Mouse (Mus musculus) layer of hippocampus, adult 18-20 months (tissue): ENCODE measurements at regions not wholly inside any gene's neighbourhood (a gene's known extent, or its start where the extent isn't known, plus 50 kb on each side); places are given as distances from the start of the nearest gene placed in this dataset.

Experiments
- DNase-seq, 2 experiments: peaks; one replicate each; pipeline ENCODE4 v3.0.0; 2022; ENCODE audit warnings: low spot score in 2 of 2

DNA sequence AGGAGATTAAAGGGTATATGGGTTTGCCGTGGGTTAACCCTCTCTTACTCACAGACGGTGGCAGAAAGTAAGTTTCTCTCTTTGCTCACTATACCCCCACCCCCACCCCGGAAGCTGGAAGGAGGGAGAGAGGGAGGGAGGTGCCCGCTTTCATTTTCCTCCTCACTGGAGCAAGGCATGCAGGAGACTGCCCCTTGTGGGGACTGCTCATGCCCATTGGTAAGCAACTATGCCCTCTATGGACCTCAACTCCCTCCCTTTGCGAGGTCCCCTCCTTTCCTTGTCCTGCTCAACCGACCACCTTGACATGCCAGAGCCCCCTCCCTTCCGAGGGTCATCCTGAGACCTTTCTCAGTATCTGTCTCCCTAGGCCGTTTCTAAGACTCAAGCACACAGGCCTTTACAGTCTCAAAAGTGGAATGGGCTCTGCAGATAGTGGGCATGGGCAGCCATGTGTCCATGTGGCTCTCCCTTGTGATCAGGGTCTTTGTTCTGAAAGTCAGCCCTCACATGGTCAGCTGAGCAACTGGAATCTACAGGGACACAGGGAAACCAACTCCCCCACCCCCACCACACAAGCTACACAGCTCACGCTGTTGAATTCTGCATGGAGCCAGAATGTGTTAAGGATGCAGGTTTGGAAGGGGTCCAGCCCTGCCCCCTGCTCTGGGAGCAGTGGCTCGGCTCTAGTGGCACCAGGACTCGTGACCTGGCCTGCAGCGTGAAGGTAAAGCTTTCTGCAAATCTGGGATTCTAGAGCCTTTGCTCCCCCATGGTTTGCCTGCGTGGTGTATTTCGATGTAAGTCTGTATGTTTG, 116.8 kb upstream of the A530016L24Rik start:
- DNase-seq: no peak

DNA sequence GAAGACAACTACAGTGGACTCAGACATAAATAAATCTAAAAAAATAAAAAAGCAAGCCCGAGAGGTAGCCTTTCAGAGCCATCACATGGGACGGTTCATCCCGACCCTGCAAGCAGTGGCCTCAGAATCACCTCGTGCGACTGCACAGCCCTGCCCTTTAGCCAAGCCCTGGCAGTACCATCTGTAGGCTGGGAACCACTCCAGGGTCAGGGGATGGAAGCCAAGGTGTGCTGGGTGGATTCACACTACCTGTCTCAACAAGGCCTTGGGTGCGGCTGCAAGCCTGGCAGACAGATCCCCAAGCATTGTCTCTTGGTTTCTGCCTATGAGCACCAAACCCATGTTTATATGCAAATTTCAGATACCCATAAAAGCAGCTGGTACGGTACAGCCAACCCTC, 115.3 kb upstream of the A530016L24Rik start:
- no peak for DNase-seq

DNA sequence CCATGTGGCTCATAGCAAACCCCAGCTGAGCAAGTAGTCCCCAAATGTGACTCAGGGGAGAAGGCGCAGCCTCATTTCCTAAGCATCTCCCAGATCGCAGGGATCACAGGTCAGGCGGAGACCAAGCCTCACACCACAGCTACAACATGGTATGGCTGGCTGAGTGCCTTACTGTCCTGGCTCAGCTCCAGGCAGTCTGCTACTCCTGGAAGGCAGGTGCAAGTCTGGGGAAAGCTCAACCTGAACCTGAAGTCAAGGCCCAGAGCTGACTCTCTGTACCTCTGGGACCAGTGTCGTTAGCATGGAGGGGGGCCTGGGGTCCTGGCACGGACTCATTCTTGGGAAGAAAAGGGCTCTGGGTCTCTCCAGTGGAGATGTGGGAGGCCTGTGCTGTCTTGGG, 113.0 kb upstream of the A530016L24Rik start:
- DNase-seq: no peak

DNA sequence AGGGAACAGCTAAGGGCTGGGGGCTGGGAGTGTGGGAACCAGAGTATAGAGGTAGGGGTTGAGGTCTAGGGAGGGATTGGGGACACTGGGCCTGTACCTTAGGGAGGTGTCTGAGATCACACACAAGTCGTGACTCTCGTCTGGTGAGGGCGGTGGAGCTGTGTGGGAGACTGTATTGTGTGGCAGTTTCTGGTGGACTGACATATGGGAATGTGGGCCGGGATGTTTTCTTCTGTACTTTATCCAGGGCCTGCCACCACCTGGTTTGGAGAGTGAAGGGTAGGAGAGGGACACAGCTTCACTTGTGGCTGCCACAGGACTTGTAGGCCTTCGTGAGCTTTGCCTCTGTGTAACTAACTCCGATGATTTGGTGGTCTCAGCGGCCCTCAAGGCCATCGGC, 112.5 kb upstream of the A530016L24Rik start:
- DNase-seq: no peak

DNA sequence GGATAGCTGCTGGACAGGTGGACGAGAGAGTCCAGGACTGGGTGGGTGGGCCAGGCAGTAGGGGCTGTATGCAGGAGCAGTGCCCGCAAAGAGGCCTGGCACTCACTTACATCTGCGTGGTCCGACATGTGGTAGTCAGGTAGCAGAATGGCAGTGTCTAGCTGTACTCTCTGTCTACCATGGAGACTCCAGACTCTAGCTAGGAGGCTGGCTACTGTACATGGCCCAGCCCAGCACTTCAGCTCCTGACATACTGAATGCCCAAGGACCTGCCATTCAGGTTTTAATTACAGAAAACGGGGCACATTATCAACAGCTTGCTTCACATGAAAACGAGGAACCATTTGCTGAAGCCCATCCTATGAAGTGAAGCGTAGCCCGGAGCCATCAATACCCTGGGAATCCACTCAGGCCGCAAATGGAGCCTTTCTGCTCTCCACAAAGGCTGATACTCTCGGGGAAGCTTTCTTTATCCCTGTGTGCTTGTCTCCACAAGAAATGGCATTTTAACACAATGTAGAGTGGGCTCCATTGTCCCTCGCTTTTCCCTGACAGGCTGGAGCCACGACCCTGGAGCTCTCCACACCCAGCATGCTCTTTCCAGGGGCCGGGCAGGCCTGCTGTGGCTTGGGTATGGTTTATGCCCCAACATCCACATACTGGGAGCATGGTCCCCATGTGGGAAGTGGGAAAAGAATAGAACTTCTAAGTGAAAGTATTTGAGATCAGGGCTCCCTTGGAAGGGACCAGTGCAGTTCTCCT, 110.6 kb upstream of the A530016L24Rik start:
- no peak for DNase-seq

DNA sequence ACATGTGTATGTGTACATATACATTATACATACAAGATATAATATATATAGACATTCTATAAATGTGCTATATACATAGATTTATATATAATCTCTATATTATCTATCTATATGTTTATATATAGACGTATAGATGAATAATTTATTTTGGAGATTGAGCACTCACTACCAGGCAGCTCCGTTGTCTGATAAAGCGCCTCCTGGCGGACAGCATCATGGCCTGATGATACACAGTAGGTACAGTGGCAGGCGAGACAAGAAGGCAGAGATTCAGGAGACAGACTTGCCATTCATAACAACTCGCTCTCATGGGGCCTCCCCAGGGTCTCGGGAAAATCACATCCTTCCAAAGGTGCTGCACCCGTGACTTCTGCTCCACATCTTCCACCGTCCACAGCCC, 101.4 kb upstream of the A530016L24Rik start:
- no peak for DNase-seq

DNA sequence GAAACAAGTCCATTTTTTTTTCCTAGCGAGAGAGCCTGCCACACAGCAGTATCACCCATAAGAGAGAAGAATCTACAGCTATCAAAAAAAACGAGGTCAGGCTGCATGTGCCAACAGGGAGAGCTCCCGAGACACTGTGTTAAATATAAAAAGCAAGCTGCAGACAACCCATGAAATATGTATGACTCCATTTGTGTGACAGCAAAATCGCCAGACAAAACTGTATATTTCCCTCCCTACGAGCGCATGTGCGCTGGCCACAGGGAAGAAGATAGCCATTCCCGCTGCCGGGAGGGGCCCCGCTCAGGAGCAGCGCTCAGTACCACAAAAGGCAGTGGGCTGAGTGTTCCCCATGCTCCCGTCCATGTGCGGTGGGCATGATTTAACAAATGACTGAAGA, 93.3 kb upstream of the A530016L24Rik start:
- DNase-seq: no peak

DNA sequence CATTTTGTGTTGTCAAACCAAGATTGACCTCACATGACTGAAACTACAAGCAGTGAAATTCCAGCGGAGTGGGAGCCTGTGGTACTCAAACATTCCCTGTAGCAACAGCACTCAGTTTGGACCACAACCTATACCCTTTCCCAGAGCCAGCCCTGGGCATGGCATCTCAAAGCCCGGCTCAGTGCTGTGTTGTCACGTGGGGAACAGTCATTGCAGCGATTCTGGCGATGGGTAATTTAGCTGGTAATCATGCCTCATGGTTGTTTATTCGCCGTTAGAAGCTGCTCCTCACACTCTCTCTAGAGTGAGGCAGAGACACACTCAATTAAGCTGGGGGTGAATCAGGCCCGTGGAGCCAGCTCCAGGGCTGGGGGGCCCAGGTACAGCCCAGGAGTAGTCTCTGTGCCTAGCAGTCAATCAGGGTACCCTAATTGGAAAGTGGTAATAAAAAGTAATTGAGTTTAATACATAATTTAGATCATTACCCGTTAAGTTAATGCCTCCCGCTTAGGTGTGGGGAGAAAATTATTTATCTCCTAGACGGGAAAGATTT, 85.5 kb upstream of the A530016L24Rik start:
- DNase-seq: no peak

DNA sequence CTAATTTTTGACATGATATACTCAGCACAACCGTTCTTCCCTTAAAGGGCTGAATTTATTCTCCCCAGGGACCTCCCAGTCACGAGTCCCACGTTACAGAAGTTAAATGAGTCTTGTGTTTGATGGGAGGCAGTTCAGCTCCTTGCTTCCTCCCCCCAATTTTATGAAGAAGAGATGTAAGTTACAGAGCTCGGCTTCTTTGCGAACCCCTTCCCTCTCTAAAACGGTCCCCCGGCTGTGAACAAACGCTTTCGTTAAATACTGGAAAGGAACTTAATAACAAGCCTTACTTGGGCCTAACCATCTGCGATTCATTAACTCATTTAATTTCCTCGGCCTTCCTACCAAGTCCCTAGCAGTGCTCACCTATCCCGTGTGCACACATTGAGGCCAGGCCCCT, 84.9 kb upstream of the A530016L24Rik start:
- no peak for DNase-seq

DNA sequence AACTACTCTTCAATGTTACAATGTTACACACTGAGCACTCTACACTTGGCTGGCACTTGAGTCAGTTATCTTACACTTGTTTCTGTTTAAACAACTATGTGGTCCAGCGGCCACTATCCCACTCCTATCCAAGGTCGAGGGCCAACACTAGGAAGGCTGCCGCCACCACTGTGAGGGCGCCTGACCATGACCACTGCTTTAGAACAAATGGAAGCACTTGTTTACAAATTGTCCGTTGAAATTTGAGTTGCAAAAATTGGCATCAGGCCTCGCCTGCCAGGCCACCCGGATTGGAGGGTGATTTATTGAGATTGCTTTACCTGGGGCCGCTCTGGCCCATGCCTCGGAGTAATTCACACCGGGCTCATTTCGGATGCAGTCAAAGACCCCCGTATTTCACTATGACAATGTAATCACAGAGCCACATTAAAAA, 83.5 kb upstream of the A530016L24Rik start:
- no peak for DNase-seq

DNA sequence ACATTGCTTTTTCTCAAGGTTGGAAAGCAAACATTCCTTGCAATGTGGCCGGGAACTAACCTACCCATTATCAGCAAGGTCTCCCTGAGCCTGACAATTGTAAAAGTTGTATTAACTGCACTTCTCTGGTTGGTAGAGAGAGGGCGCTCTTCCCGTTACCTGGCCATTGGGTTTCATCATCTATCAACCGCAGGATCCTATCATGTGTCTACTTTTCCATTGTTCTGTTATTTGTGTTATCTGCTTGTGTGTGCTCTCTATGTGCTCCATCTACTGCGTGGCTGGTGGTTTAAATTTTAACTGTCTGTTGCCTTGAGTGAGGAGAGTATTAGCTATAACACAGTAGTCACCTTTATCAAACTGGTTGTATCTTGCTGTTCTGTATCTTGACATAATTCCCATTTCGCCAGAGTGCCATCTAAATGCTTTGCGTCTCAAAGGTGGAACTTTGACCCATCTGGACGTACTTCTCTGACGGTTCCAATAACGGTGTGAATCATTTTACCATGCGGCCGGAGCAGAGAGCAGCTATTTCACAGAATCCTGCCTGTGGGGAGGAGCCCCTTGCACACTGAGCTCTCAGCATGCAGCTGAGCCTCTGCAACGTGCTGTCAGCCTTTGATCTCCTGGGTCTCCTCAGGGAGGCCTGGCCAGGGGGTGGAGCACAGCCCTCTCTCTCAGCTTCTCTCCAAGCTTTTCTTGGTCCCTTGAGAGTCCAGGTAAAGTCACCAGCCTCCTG, 77.5 kb upstream of the A530016L24Rik start:
- DNase-seq: peak in 1 of 2 experiments; percentile 21

DNA sequence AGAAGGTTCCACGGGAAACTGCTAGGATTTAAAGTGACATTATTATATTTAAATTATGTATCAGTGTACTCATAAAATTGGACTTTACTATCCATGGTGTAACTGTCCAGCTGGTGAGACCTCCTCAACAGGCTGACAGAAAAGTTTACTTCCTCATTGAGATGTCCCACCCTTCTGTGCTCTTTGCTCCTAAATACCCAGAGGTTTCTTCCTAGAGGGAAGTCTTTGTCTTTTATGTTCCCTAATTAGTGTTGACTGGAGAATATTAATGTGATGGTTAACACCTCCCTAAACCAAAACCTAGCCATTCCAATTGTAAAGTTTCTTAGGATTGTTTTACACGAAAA, 76.9 kb upstream of the A530016L24Rik start:
- no peak for DNase-seq

DNA sequence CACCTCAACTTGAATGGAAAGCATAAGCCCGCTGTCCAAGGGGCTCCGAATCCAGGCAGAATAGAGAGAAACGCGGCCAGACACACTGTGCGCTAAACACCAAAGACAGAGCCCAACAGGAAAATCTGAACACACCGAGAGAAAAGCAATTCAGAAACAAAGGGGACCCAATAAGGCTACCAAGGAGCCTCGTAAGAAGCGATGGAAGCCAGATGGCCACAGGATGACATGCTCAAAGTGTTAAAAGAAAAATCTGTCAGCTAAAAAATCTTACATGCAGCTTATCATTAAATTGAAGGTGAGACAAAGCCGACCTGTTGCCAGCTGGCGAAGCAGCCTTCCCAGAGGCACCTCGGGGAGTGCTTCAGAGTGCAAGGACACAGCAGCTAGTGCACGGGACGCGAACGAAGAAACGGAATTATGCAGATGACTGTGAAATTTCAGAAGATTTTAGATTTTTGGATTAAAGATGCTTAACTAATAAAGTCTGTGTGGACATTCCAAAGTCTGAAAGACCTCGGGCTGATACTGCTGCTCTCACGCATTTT, 73.2 kb upstream of the A530016L24Rik start:
- no peak for DNase-seq

DNA sequence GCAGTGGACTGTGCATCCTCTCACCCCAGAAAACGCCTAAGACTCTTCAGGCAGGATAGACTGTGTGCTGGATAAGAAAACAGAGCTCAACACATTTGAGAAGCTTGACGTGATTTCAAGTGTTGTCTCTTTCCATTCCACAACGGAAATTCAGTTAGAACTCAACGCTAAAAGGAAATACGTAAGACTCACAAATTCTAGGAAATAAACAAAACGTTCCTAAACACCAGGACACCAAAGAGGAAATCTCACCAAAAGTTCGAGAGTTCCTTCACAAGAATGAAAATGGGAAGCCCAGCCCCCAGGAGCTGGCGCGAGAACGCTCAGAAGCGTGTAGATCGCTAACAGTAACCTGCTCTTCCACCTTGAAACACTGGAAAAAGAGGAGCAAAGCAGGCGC, 72.7 kb upstream of the A530016L24Rik start:
- DNase-seq: no peak

DNA sequence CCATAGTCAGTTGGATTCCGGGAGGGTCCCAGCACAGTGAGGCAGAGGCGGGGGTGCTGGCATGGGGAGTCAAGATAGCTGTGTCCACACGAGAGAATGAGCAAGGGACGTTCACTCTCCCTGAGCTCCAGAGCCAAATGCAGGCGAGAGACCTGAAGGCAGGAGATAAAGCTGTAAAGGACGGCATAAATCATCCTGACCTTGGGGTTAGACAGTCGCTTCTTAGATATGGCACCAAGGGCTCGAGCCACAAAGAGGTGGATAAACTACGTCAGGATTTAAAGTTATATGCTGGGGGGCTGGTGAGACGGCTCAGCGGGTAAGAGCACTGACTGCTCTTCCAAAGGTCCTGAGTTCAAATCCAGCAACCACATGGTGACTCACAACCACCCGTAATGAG, 70.6 kb upstream of the A530016L24Rik start:
- no peak for DNase-seq

DNA sequence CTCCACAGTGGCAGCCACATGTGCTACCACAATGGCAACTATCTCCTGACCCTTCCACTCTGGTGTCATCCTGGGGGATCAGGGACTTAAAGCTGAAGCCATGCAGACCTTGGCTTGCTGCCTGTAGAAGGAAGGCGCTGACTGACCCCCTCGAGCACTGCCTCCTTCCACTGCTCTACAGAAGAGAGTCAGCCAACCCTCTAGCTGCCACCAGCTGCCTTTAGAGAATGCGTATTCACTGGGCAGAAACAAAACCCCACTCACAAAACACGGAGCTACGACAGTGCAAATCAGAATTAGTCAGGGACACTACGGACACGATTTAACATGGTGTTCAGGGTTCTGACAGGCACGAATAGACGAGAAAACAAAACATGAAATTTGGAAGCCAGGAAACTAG, 67.1 kb upstream of the A530016L24Rik start:
- DNase-seq: no peak

DNA sequence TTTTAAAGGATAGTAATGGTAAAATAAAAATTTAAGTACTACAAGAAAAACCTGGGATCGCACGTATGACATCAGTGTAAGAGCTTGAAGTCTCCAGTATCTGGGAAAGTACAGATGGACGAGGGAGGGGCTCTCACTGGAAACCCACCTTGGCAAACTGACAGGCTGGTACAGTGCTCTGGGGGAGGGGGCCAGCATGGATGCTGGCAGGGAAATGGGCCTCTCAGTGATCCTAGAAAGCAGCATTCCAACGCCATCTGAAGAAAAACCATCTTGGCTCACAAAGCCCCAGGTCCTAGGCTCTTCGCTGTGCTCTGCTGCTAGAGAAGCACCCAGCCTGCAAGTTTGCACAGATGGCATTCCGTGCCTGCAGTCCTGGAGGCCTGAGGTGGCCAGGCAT, 65.1 kb upstream of the A530016L24Rik start:
- DNase-seq: no peak

DNA sequence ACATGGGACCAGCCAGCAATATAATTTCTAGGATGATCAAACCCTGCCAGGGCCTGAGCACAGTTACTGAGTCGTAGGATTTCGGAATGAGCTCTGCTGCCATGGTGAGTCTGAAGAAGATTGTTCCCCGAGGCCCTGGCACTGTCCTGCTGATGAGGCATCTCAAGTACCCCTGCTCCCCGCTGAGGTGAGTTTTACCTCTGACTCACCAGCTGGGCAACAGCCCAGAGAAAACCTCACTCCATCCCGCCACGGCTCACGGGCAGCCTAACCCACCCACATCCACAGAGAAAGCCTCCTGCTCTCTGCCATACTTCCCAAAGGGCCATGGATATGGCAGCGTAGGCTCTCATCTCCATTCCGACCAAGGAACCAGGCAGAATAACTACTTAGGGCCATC, 62.6 kb upstream of the A530016L24Rik start:
- no peak for DNase-seq

DNA sequence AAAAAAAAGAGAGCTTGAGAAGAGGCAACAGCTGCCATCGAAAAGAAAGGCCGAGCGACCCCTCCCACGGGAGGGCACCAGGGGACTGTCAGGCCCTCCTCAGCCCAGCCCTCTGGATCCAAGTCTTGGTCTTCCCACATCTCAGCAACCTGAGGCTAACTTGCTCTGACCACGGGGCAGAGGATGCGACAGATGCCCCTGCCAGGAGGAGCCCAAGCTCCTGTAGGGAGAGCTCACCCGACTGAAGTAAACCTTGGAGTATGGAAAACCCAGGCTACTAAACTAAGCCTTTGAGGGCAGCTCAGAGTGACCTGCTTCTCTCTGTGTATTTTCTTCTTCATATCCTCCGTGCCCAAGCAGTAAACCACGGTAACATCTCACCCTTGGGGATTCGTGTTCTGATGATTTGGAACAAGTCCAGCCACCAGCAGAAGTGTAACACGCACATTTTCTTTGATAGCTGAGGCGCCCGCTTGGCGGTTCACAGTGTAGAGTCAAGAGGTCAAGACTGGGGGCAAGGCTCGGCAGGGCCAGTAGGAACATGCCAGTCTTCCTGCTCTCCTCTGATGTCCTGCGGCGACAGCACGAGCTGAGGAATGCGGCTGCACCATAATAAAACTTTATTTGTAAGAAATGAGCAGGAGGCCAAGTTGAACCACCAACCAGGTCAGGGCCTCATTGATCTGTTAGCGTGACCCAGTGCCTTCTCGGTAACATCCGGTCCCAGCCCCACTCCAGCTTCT, 59.0 kb upstream of the A530016L24Rik start:
- DNase-seq: no peak

DNA sequence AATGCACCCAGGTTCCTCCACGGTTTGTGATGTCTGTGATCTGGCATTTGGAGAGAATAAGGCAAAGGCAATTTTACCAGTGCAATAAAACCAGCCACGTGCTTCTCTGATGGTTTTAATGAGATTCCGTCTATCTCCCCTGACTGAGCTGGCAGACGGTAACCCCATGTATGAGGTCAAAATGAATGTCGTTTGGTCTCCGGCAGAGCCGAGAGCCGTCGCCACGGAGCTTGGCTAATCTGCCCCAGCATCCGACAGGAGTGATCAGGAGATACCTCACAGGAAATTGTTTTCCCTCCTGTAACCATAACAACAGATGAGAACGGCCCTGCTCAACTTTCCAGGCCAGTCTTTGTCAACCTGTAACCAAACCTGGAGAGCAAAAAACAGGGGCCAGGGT, 55.9 kb upstream of the A530016L24Rik start:
- no peak for DNase-seq
